Mouse (Mus musculus) large intestine, adult 2 months (tissue): ENCODE measurements at regions not wholly inside any gene's neighbourhood (a gene's known extent, or its start where the extent isn't known, plus 50 kb on each side); places are given as distances from the start of the nearest gene placed in this dataset.

Experiments
- DNase-seq: peaks from one replicate; pipeline ENCODE4 v3.0.0-alpha.2; 2012; ENCODE audit warnings: low read depth, low spot score
- WGBS: fragments of 180-500 bp; shearing (Covaris S2); methylation state at CpG from one replicate; pipeline ENCODE4 v1.1.7; 2018; 5-methylcytosine and 5-hydroxymethylcytosine counted together

DNA sequence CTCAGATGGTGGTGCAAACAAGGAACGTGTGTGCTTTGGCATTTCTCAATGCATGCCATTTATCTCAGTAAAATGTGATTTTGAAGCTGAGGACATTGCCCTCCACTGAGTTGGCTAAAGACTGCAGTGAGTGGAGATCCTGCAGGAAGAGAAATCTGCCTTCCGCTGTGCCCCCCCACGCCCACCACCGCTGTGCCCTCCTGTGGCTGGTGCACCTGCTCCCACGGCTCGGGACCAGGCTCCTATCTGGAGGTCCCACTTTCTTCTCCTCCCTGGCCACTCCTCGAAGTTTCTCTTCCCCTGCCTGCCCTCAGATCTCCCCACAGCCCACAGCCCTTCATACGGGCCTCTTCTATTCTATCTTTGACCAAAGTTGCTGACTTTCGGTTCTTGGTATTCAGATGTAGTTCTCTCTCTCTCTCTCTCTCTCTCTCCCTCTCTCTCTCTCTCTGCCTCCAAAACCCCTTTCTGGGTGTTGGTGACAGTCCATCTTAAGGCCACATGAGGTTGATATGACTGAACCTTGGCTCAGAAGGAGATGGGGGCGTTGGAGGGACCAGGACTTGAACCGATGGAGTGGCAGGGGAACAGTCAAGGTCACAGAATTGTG, 139.2 kb downstream of the Cdc5l start:
- WGBS = 74% methylated on average over 11 of the region's 11 CpGs
- DNase-seq = no peak

DNA sequence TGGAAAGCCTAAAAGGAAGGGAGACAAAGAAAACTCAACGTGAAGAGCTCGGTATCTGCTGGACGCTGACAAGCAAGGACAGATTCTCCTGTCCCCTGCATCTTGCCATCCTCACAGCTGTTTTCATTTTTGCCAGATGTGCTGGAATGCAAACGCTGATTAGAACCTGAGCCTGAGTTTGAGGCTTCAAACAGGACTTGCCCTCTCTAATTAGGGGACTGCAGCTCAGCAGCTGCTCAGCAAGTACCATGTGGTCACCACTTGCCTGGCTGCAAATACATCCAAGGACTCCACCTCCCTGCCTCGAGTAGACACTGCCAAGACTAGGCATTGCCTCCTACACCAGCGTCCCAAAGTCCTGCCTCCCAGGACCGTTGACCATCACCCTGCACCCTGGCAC, 140.7 kb downstream of the Cdc5l start:
- WGBS = 80% methylated on average over 7 of the region's 7 CpGs
- DNase-seq = no peak

DNA sequence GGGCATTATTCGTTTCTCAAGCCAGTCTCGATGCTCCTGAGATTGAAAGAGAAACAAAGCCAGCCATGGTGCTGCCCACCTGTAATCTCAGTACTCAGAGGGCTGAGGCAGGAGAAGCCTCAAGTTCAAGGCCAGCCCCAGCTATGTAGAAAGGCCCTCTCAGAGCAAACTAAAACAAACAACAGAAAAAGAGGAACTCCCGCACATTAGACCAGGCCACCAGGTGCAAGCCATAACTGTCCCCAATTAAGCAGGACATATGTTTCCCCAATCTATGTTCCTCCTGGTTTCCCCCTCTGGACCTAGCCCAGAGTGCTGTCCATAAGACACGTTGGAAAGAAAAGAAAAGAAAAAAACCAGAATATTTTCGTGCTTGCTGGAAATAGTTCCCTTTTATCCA, 142.5 kb downstream of the Cdc5l start:
- DNase-seq = no peak
- WGBS = 83% methylated on average over 5 of the region's 5 CpGs

DNA sequence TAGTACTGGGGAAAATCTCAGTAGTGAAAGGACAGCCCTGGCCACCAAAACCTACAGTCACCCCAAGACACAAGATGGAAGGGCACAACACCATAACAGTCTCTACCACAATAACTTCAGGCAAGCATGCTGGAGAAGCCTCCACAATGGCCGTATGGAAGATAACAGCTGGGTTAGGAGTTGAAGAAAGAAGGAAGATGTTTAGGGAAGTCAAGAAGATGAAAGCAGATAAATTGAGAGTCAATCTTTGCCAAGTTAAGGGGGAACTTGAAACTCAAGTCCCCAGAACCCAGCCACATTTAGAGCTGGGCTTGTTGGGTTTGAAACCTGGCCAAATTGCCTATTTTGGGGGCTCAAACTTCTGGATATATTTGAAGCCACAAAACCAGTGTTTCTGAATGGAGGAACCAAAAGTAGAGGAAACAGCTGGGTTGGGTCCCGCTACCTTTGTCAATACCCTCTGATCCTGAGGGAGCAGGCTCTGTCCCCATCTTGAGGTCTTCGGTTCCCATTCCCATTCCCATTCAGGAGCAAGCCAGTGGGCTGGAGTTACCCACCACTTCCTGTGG, 147.8 kb downstream of the Cdc5l start:
- WGBS = 92% methylated on average over 3 of the region's 3 CpGs
- no peak for DNase-seq

DNA sequence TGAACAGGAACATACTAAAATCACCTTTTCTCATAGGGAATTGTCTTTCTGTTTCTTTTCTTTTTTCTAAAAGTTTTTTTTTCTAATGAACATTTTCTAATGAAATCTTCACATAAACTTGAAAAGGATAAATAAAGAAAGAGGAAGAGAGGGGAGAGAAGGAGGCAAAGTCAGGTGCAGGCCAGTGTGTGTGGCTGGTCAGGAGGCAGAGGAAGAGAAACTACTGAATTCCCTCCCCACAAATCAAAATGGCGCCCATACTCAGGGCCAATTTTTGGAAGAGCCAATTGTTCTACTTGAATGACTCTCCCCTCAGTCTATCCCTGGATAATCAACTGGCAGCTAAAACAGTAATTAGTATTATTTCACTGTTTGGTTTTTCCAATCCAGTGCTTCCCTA, 152.0 kb downstream of the Cdc5l start:
- DNase-seq = no peak
- 97% methylated on average over 1 of the region's 1 CpGs for WGBS

DNA sequence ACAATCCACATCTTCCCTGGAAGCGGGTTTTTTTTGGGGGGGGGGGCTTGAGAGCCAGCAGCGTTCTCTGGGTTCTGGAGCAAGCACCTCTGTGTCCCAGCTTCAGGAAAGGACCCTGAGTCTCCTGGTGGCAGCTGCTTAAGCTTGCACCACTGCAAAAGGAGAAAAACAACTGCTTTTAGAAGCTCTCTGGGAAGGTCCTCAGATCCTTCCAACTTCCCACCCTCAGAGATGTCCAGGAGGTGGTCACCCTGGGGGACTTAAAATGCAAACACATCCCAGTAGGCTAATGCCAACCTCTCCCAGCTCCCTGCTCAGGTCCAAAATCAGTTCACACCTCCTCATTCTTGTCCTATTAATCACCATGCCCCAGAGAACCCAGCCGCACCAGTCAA, 153.7 kb downstream of the Cdc5l start:
- DNase-seq = no peak
- 23% methylated on average over 3 of the region's 3 CpGs for WGBS

DNA sequence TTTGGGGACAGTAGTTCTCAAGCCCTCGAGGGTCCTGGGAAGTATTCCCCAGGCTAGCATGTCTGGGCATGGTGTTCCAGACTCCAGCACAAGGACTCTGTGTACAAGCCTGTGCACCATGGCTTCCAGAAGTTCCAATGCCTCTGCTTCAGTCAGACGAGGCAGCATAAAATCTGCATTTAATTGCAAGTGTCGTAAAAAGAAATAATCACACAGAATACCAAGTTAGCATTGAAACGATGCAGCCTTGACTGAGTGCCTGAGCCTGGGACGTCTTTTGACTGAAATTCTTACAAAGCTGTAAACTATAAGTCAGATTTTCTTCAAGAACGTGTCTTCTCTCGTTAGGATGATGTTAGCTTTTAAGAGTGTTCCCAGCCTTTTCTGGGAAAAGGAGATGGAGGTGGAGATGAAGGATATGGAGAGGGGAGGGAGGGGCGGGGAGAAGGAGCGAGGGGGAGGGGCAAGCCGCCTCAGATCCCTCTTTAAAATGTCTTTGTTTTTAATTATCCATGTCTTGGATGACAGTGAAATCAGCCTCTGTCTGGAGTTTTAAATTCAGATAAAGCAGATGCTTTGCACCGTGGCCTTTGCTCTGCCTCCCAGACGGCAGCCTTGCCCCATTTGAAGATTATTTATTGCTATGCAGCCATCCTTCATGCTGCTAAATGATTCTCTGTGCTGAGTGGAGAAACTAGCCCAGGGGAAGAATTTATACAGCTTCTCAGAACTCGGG, 154.3 kb downstream of the Cdc5l start:
- 24% methylated on average over 13 of the region's 13 CpGs for WGBS
- DNase-seq = no peak

DNA sequence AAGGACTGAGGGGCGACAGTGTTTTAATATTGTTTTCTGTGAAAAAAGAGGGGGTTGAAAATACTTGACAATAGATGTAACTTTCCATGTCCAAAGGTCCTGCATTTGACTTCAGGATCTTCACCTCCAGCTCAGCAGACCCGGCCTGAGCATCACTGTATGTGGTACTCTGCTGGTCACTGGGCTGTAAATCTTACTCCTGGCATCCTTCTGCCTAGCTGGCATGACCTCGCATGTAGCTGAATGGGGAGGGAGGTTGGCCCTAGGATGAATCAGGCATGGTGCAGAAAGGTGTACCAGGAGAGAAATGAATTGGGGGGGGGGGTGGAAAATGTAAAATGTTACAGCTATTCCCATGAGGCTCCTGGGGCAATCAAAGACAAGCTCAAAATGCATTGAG, 156.0 kb downstream of the Cdc5l start:
- 79% methylated on average over 3 of the region's 3 CpGs for WGBS
- no peak for DNase-seq

DNA sequence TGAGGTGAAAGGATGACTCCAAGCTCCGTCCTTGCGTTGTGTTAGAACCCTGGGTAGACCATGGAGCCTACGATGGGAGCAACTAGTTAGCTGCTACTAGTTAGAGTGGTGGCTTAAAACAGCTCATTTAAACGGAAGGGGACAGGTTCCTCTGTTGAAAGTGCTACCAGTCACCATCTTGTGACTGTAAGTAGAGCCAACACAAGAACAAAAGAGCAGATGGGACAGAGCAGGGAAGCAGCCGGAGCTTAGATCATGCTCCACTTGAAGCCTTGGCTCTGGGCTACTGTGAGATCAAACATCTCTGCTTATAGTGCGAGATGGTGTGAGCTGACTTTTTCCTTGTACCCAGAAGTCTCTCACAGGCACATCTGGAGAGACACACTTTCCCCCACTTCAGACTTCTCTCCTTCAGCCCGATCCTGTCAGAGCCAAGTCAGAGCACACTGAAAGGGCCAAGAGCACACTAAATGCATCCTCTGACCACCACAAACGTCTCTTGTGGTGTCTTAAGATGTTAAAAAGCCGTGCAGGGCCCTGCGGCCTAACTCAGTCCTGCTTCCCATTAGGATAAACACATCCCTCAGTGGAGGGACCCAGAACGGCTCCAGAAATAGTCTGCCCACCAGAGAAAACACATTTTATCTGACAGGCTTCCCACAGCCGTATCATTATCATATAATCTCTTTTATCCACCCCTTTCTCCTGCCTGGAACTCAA, 156.7 kb downstream of the Cdc5l start:
- WGBS = 82% methylated on average over 12 of the region's 12 CpGs
- no peak for DNase-seq

DNA sequence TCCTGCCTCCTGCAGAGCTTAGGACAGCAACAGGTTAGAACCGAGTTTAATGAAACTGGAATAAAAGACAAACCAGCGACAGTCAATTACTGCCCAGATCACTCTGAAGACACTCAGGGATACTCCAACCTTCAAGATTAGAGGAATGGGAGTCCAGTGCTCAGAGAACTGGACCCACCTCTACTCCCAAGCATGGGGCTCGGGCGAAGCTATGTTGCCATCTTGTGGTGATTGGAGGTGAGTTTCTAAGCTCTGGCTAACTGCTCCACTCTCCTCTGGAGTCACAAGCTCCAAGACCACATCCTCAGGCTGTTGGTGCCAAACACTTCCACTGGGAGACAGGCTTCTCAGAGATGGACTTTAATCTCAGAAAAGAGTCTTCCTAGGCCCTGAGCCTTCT, 158.6 kb downstream of the Cdc5l start:
- 70% methylated on average over 4 of the region's 4 CpGs for WGBS
- DNase-seq = no peak

DNA sequence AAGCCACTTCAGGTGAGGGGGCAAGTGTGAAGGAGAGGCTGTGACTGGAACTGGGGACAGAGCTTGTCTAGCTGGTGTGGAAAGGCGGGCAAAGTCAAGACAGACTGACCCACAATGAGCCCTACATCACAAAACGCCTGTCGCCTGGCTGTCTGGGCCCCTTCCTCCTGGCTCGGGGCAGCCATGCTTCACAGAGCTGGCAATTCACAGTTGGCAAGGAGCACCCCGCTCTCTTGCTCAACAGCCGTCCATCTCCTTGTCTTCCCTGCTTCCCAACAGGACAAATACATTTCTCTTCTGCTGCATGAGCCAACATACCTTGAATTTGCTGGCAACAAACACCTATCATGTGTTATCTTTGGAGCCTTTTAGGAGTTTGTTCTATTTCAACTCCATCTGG, 166.8 kb downstream of the Cdc5l start:
- 87% methylated on average over 6 of the region's 6 CpGs for WGBS
- no peak for DNase-seq

DNA sequence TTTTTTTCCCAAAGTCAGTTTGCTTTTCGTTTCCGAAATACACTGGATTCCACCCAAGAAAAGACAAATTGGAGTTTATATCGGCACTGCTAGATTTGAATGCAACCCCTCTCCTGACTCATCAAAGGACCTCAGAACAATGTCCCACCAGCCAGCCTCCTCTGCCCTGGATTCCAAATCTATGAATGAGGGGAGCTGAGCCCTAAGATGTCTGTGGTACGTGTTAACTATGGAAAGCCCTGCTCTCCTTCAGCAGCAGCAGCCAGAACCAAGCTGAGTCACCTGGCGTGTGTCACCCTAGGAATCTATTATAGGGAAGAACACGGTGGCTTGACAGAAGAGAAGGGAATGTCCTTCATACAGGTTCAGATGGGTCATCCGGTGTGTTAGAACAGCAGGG, 167.9 kb downstream of the Cdc5l start:
- WGBS = 72% methylated on average over 7 of the region's 7 CpGs
- DNase-seq = no peak

DNA sequence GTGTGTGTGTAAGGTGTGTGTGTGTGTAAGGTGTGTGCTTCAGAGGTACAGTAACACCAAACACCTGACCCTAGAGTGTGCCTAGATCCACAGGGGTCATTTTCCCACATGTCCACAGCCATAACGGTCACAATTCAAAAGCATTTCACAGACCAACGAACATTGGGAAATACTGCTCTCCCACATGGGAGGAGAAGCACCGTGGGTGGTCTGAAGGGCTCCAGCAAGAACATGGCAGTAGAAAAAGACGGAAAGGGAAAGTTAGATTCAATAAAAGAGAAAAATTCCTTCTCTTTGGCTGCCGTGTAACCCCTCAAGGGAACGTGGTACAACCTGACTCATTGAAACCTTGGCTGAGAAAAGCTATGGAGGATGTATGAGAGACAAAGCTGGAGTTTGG, 169.1 kb downstream of the Cdc5l start:
- 64% methylated on average over 6 of the region's 6 CpGs for WGBS
- DNase-seq = no peak

DNA sequence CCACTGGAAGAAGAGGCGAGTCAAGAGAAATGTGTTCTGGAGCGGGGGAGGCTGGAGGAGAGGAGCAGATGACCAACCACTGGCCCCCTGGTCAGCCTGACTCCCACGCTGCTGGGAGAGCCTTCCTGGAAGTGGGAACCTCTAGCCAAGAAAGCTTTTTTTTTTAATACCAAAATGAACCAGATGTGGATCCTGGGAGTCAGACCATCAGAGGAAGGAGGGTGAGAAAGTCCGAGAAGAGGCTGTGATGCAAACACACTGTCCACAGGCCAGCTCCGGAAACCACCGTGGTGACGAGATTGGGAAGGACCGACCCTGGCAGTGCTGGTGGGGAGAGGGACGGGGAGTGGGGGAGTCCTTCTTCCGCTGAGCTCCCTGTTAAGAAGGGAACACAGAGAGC, 173.1 kb downstream of the Cdc5l start:
- 77% methylated on average over 10 of the region's 10 CpGs for WGBS
- no peak for DNase-seq

DNA sequence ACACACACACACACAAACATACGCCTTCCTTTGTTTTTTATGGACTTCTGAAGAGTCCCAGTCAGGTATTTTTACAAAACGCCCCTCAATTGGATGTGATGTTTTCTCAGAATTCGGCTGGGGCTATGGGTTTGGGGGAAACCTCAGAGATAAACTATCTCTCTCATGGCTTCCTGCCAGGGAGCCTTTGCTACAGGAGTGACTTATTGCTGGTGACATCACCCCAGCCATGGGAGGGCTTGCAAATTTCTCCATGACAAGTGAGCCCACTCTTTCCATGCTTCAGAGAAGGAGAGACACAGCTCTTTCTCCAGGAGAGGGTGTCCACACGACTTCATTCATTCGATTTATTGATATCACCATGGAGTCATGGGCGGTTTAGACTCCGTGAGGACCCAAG, 175.5 kb downstream of the Cdc5l start:
- WGBS = 74% methylated on average over 7 of the region's 7 CpGs
- DNase-seq = no peak

DNA sequence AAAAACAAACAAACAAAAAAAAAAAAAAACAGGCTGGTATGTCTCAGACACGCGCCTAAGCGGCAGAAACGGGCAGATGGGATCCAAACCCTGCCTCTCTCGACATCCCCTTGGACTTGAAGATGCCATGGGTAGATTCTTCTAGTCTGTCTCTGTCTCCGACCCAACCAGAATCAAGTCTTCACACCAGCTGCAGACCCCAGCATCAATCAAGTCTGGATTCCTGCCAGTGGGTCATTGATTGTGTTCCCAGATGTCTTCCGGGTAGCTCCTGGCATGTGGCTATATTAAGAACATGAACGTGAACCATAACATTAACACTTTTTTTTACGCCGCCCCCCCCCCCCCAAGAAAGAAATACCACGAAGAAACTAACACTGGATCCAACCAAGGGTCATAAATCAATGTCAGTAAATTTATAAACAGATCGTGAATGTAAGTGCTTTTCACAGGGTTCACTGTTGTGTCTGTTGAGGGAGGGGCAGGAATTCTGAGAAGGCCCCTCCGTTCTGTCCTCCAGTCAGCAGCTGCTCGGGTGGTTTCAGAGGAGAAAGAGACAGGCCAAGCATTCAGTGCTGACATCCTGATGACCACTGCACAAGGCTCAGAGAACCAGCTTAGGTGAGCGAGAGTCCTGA, 180.8 kb downstream of the Cdc5l start:
- WGBS = 53% methylated on average over 15 of the region's 15 CpGs
- DNase-seq = no peak

DNA sequence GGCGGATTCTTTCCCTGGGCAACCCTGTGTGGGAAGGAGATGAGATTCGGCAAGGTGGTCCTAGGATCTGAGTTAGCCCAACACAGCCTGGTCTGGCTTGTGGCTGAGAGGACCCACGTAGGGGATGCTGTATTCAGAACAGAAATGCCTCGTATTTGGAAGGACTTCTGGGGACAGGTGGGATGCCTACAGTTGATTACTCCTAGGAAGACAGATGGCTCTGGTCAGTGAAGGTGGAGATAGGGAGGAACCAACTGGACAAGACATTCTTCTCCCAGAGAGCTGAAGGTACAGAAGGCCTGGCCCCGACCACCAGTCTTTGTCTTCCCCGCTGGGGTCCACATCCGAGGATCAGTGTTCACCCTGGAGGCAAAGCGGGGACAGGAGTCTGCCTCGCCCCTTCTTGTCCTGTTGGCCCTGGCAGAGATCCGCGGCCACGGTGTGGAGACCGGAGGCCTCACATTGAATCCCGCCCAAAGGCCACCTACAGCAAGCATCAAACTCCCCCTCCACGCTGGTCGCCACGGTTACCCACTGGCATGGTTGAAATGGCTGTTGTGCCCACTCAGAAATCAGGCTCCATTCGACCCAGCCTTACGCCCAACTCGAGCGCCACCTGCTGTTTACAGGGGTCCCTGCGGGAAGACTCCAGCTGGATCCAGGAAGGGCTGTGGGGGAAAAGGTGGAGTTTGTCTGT, 182.4 kb downstream of the Cdc5l start:
- 37% methylated on average over 22 of the region's 22 CpGs for WGBS
- DNase-seq = peak; percentile 21

DNA sequence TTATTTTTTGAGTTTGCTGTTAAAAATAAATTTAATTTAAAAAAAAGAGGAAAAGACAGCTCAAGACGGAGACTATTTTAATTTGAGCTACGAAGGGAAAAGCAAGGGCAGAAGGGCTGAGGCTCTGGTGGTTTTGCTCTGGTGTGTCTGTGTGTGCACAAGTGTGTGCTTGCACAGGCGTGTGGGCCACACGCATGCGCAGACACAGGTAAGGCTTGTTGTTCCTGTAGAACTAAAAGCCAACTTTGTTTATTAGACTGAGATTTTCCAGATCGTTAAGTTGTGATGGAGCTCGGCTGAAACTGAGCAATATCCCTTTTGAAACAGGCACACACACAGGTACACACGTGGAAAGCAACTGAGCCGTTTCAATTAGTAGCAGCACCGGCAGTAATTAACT, 183.1 kb downstream of the Cdc5l start:
- DNase-seq = no peak
- 64% methylated on average over 10 of the region's 10 CpGs for WGBS

DNA sequence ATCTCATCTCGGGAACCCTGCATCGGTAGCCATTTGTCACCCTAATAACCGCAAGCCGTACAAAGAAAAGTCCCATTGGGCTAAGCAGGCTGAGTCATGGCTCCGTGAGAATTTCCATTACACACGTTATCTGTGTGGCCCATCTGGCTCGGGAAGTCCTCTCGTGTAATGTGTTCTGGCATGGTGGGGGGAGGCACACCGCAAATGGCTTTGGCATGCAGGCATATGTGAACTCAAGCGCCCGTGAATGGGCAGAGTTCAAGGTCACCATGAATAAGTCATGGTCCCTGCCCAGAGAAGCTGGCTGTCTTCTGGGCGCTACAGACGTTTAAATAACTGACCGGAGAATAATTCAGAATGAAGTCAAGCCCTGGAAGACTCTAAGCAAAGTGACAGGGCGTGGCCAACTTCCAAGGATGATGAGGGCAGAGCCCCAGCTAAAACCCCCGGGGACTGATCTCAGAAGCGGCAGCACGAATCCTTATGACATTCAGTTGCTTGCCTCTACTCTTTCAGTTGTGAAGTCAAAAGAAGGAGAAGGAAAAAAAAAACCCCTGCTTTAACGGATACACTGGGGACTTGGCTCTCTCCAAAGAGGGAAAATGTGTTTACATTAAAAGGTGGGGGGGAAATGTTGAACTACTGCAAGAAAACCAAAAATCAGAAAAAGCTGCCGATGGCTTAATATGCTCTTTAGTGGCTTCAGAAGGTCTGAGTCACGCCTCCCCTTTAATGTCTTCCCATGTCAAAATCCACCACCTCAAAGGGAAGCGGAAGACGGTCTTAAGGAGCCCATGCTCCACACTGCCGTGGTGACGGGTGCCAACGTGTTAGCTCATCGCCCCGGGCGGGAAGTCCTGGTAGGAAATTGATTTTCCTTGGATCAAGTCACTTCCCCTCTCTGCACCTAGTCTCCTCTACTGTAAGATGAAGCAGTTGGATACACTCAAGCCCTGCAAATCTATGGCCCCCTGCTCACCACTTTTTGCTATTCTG, 186.1 kb downstream of the Cdc5l start:
- no peak for DNase-seq
- WGBS = 77% methylated on average over 29 of the region's 29 CpGs
